Mouse (Mus musculus) left cerebral cortex, adult 18-20 months (tissue): ENCODE results near the gene Psmb8. TPM values are rescaled to one million over a fixed set of nuclear protein-coding genes. Genes with fewer than 3 reads are reported as not detected.
"Not testable (repeated sequence)": the region's sequence is repeated elsewhere in the genome, so short reads cannot be mapped to it uniquely, and the experiment has no call there.

Experiments
- DNase-seq, 2 experiments: peaks; one replicate each; pipeline ENCODE4 v3.0.0; 2021 to 2022; ENCODE audit warnings: low spot score in 2 of 2, mixed read lengths in 1 of 2
- total RNA-seq, 2 experiments: library from RNA; stranded (reverse); gene quantifications; 2 replicates each; pipeline ENCODE4 v1.2.3; 2021

The Psmb8 gene
- total RNA-seq, 2 experiments from 2014 or later = 4.6 to 5.5 TPM

- DNase-seq = no peak
These were observed 12.2 kb downstream of the Psmb8 start for GRCm38 (mm10) chr17:34209680-34210079.

DNA sequence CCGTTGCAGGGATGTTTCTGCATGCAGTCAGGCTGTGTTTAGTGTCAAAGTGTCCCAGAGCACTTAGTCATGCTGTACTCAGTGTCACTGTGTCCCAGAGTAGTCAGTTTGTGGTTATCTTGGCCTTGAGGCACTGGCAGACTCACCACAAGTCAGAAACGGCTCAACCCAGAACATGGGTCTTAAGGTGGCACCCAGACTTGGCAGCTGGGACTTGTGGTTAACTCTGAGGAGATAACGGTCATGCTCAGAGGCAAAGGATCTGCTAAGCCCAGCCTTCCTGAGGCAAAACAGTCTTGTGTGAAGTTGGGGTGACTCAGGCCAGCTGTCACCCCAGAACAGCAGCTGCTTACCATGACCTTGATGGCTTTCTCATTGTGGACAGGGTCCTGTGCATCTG is 13.1 kb downstream of the Psmb8 start:
- no peak for DNase-seq

- DNase-seq = no peak
These were observed 14.3 kb downstream of the Psmb8 start for GRCm38 (mm10) chr17:34211746-34212365.

DNA sequence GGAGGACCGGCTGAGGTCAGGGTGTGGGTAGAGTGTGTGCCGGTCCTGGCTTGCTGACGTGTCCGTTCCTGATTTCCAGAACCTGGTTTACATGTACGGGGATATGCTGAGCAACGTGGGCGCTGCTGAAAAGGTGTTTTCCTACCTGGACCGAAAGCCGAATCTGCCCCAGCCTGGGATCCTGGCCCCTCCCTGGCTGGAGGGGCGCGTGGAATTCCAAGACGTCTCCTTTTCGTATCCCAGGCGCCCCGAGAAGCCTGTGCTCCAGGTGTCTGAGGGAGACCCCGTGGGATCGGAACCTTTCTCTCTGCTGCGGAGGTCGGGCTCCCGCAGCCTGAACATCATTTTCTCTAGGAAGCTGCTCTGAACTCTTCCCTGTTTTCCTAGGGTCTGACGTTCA is 16.4 kb downstream of the Psmb8 start:
- DNase-seq = no peak

GRCm38 (mm10) chr17:34215176-34215575 is 17.7 kb downstream of the Psmb8 start:
- DNase-seq = no peak

GRCm38 (mm10) chr17:34217216-34217928 is 19.9 kb downstream of the Psmb8 start:
- no peak for DNase-seq

DNA sequence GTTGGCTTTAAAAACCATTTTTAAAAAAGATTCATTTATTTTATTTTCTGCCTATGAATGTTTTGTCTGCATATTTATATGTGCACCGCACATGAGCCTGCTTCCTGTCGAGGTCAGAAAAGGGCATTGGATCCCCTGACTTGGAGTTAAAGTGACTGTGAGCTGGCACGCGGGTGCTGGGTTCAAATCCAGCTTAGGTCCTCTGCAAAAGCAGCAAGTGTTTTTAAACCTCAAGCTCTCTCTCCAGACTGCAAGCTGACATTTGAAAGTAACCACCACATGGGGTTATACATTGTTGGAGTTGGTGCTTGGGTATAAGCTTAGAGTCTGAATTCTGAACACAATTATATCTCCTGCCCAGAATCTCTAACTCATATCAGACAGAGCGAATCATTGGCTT is 20.5 kb downstream of the Psmb8 start:
- DNase-seq = no peak

GRCm38 (mm10) chr17:34218675-34219074 is 21.2 kb downstream of the Psmb8 start:
- peak in 1 of 2 experiments; percentile 17 for DNase-seq

DNA sequence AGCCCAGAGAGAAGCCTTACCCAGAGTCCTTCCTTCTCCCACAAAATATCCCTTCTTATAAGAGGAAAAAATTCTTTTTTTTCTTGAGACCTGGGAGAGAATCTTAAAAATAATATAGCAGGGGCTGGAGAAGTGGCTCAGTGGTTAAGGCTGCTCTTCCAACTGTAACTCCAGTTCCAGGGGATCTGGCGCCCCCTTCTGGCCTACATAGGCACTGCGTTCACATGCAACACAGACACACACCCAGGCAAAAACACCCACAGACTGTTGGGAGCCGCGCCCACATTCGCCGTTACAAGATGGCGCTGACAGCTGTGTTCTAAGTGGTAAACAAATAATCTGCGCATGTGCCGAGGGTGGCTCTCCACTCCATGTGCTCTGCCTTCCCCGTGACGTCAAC is 21.6 kb downstream of the Psmb8 start:
- peak in 1 of 2 experiments; percentile 31 for DNase-seq

DNA sequence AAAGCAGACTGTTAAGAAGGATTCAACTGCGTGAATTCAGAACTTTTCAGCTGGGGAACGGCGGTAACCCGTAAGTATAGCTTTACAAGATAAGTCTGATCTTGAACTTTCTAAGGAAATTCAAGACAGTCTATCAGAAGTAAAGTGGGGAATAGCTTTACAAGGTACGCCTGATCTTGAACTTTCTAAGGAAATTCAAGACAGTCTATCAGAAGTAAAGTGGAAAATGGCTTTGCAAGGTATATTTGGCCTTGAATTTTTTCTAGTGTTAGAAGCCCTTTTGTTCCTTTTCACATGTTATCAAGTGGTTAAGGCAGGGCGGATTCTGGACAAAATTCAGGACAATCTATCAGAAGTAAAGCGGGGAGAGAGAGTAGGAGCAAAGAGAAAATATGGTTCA is 22.3 kb downstream of the Psmb8 start:
- DNase-seq = not testable (repeated sequence)

- not testable (repeated sequence) for DNase-seq
These were observed 22.9 kb downstream of the Psmb8 start for GRCm38 (mm10) chr17:34220401-34220800.

DNA sequence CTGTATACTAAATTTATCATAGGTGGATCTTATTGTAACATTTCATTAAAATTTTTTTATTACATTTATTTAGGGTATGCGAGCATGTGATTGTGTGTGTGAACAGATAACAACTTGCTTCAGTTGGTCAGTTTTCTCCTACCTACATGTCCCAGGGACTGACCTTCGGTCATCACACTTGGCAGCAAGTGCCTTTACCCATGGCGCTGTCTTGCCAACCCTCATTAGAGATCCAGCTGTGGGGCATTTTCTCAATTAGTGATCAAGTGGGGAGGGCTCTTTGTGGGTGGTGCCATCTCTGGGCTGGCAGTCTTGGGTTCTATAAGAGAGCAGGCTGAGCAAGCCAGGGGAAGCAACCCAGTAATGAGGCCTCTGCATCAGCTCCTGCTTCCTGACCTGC is 27.3 kb downstream of the Psmb8 start:
- DNase-seq = no peak

DNA sequence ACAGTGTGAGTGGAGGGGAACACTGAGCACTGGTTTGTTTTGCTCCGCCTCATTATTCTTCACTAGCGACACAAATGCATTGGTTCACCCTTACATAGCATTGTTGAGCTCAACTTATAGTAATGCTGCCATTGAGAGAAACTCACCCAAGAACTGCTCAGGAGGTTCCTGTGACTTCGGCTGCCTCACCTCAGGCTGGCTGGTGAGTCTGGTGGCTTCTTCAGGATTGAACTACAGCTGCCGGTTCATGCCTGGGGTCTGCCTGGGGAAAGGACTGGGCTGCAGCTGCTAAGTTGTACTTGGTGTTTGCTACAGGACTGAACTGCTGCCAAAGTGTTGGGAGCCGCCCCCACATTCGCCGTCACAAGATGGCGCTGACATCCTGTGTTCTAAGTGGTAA is 27.9 kb downstream of the Psmb8 start:
- DNase-seq = no peak

DNA sequence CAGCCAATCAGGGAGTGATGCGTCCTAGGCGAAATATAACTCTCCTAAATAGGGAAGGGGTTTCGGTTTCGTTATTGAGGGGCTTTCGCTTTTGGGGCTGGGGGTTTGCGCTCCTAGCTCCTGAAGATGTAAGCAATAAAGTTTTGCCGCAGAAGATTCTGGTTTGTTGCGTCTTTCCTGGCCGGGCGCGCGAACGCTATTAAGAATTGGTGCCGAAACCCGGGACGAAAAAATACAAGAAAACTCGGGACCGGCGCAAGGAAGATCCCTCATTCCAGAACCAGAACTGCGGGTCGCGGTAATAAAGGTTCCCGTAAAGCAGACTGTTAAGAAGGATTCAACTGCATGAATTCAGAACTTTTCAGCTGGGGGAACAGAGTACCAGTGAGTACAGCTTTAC is 28.4 kb downstream of the Psmb8 start:
- DNase-seq = not testable (repeated sequence)

- not testable (repeated sequence) for DNase-seq
These were observed 33.5 kb downstream of the Psmb8 start for GRCm38 (mm10) chr17:34230971-34231370.

DNA sequence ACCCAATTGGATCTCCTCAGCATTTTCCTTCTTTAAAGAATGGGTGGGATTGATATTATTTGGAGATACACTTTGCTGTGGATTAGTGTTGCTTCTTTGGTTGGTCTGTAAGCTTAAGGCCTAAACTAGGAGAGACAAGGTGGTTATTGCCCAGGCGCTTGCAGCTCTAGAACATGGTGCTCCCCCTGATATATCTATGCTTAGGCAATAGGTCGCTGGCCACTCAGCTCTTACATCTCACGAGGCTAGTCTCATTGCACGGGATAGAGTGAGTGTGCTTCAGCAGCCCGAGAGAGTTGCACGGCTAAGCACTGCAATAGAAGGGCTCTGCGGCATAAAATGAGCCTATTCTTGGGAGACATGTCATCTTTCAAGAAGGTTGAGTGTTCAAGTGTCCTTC is 34.5 kb downstream of the Psmb8 start:
- DNase-seq = not testable (repeated sequence)

GRCm38 (mm10) chr17:34234926-34235325 is 37.4 kb downstream of the Psmb8 start:
- peak; percentile 71 for DNase-seq

- DNase-seq = no peak
These were observed 39.2 kb downstream of the Psmb8 start for GRCm38 (mm10) chr17:34236691-34237090.

GRCm38 (mm10) chr17:34237741-34238140 is 40.2 kb downstream of the Psmb8 start:
- DNase-seq = no peak

DNA sequence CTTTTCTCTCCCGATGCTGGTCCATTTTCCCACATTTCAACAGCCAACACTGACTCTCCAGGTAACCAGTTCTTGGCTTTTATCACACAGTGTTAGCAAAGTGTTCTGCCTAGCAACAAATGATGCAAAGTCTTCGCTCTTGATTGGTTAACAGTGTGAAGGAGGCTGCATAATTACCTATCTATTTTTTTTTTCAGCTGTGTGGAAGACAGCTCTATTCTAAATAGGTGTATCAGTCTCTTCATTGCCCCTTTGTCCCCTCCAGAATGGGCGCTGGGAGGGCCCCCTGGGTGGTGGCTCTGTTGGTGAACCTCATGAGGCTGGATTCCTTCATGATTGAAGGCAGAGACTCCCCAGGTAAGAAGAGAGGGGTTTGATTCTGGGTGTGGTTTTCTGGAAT is 41.2 kb downstream of the Psmb8 start, which contains the start of gene H2-Ob:
TSS of gene H2-Ob (plus strand) at position 198 of the 400 bp plus-strand sequence.
- peak; percentile 20 to 34 for DNase-seq

DNA sequence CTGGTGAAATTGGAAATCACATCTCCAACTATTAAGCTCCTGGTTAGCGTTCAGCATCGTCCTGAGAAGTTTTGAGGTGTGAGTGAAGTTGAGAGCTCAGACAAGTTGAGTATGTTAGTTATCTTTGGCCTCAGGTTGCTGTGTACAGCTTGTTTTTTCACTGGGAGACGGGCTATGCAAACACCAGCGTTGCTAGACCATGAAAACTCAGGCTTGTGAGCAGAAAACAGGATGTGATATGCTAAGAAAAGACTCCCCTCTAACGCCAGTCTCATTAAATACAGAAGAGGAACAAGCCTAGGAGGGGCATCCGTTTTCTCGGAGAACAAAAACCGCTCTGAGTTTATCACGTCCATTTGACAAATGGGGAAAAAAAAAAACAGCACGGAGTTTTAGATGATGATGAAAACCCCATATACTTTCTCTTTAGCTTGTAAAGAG is 42.1 kb downstream of the Psmb8 start:
- no peak for DNase-seq

GRCm38 (mm10) chr17:34240366-34240765 is 42.8 kb downstream of the Psmb8 start:
- no peak for DNase-seq

DNA sequence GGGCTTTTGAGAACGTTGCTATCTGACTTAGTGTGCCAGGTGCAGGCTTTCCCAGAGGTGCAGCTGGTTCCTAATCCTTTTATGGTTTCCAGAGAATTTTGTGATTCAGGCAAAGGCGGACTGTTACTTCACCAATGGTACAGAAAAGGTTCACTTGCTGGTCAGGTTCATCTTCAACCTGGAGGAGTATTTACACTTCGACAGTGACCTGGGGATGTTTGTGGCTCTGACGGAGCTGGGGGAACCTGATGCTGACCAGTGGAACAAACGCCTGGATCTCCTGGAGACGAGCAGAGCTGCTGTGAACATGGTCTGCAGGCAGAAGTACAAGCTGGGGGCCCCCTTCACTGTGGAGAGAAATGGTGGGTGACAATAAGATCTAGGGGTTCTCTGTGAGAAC is 43.4 kb downstream of the Psmb8 start:
- DNase-seq = no peak
